Mouse (Mus musculus) intestine, embryonic 14.5 days (tissue): ENCODE measurements around the gene Tpcn1. TPM values are rescaled to one million over a fixed set of nuclear protein-coding genes. Genes with fewer than 3 reads are reported as not detected.
A peak's percentile ranks its signal among the peaks of the same experiment; 100 is the strongest.

ENCODE experiments used
- ATAC-seq: fragments of 200-750 bp; cut with Nextera tagmentation; replicated peaks from 2 replicates; pipeline ENCODE4 v1.8.0; 2017; ENCODE audit warnings: low read depth, moderate number of reproducible peaks, moderate TSS enrichment, moderate library complexity; ENCODE audit not compliant: low FRiP score, low TSS enrichment
- DNase-seq: peaks from one replicate; pipeline ENCODE4 v3.0.0-alpha.2; 2018; ENCODE audit warnings: low spot score
- H3K27ac ChIP-seq: fragments of 300-500 bp; sonication (generic); 2 replicates; pipeline ENCODE4 v1.5.1; 2014; ENCODE audit warnings: low read depth, mild to moderate bottlenecking, control low read depth
- H3K27me3 ChIP-seq: fragments of 300-500 bp; sonication (generic); replicated peaks from 2 replicates; pipeline ENCODE4 v1.6.1; 2014; ENCODE audit warnings: low read length, control low read depth; ENCODE audit not compliant: control insufficient read depth, insufficient read depth
- H3K36me3 ChIP-seq: fragments of 300-500 bp; sonication (generic); 2 replicates; pipeline ENCODE4 v1.6.1; 2014; ENCODE audit warnings: low read length, control low read depth; ENCODE audit not compliant: control insufficient read depth, insufficient read depth
- H3K4me1 ChIP-seq: fragments of 300-500 bp; sonication (generic); replicated peaks from 2 replicates; pipeline ENCODE4 v1.6.1; 2014; ENCODE audit warnings: low read length, control low read depth, mixed read lengths; ENCODE audit not compliant: control insufficient read depth, insufficient read depth
- H3K4me2 ChIP-seq: fragments of 300-500 bp; sonication (generic); 2 replicates; pipeline ENCODE4 v1.6.1; 2014; ENCODE audit warnings: low read length
- H3K4me3 ChIP-seq: fragments of 300-500 bp; sonication (generic); 2 replicates; pipeline ENCODE4 v1.5.1; 2014; ENCODE audit warnings: low read depth, low read length, control low read depth, mixed read lengths
- H3K9ac ChIP-seq: fragments of 300-500 bp; sonication (generic); 2 replicates; pipeline ENCODE4 v1.6.1; 2014; ENCODE audit warnings: mild to moderate bottlenecking, low read length
- H3K9me3 ChIP-seq: fragments of 300-500 bp; sonication (generic); 2 replicates; pipeline ENCODE4 v1.6.1; 2016; ENCODE audit warnings: low read length, control low read depth; ENCODE audit not compliant: control insufficient read depth
- WGBS: fragments of 180-500 bp; shearing (Covaris S2); extraction: QIAGEN DNeasy Blood & Tissue Kit; methylation state at CpG from one replicate; pipeline ENCODE4 v1.1.7; 2014; 5-methylcytosine and 5-hydroxymethylcytosine counted together
- polyA plus RNA-seq: library from polyadenylated mRNA; unstranded; fragments of >200 nt; fragmentation: Nextera tagmentation; extraction: Ambion mirVana; gene quantifications from 2 replicates; pipeline ENCODE4 v1.2.1, GENCODE M21; 2014

Tpcn1 gene
- polyA plus RNA-seq, 1 experiment from 2014 or later = 23.6 TPM

DNA sequence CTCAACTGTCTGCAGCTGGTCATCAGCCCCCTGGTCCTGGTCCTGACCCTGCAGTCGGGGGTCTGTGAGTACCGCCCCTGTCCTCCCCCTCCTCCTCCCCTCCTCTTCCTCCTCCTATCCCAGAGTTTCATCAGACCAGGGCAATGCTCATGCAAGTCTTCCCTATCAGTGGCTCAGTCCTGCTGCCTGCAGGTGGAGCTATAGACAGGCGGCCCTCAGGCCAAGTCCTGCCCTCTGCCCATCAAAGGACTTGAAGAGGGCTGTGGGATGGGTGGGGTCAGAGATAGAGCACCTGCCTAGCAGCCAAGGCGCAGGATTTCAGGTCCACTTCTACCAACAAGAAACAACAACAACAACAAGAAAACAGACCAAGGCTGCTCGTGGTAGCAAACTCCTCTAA, 62.7 kb downstream of the Tpcn1 start:
- Histone ChIP-seq H3K36me3 (peaks cover 18% of the 10 kb centered on the region), H3K9ac (no peak overlapping the region), H3K27me3 (no peaks in the 10 kb centered on the region), H3K27ac (no peak overlapping the region), H3K4me2 (no peak overlapping the region), H3K4me1 (no peaks in the 10 kb centered on the region), H3K4me3 (no peak overlapping the region), H3K9me3 (no peaks in the 10 kb centered on the region)
- 34% methylated on average over 5 of the region's 5 CpGs for WGBS
- ATAC-seq (no peak), DNase-seq (no peak)

DNA sequence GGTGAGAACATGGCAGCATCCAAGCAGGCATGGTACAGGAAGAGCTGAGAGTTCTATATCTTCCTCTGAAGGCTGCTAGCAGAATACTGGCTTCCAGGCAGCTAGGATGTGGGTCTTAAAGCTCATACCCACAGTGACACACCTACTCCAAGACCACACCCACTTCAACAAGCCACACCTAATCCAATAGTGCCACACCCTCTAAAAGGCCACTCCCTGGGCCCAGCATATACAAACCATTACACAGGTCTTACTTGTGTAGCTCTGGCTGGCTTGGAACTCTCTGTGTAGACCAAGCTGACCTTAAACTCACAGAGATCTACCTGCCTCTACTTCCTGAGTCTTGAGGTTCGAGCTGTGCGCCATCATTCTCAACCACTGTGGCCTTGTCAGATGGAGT, 63.7 kb downstream of the Tpcn1 start:
- H3K4me1 ChIP-seq = no peaks in the 10 kb centered on the region
- H3K27ac ChIP-seq = no peak overlapping the region
- no peaks in the 10 kb centered on the region for H3K27me3 ChIP-seq
- peaks cover 18% of the 10 kb centered on the region for H3K36me3 ChIP-seq
- DNase-seq (no peak), ATAC-seq (no peak)
- no peak overlapping the region for H3K4me2 ChIP-seq
- no peaks in the 10 kb centered on the region for H3K9me3 ChIP-seq
- H3K4me3 ChIP-seq = no peak overlapping the region
- 94% methylated on average over 2 of the region's 2 CpGs for WGBS
- H3K9ac ChIP-seq = no peak overlapping the region

DNA sequence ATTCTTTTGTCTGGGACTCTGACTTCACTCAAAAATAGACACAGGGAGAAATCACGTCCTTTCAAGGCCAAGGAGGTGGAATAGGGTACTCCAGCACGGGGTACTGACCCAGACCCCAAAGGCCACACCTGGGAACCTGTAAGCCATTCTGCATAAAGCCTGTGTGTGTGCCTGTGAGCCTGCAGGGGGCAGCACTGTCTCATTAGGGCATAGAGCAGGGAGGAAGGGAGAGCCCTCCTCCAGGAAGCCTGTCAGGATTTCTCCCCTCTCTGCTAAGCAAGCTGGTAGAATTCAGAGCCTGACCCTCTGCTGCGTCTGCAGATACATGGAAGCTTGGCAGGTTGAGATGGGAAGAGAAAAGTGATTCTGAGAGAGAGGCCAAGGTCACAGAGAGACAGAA, 65.8 kb downstream of the Tpcn1 start:
- no peak overlapping the region for H3K9ac ChIP-seq
- H3K4me2 ChIP-seq = no peak overlapping the region
- H3K4me1 ChIP-seq = no peaks in the 10 kb centered on the region
- peaks cover 15% of the 10 kb centered on the region for H3K36me3 ChIP-seq
- no peak for DNase-seq
- ATAC-seq = no peak
- H3K27ac ChIP-seq = no peak overlapping the region
- H3K27me3 ChIP-seq = no peaks in the 10 kb centered on the region
- WGBS = 83% methylated on average over 3 of the region's 3 CpGs
- no peaks in the 10 kb centered on the region for H3K9me3 ChIP-seq
- no peak overlapping the region for H3K4me3 ChIP-seq

DNA sequence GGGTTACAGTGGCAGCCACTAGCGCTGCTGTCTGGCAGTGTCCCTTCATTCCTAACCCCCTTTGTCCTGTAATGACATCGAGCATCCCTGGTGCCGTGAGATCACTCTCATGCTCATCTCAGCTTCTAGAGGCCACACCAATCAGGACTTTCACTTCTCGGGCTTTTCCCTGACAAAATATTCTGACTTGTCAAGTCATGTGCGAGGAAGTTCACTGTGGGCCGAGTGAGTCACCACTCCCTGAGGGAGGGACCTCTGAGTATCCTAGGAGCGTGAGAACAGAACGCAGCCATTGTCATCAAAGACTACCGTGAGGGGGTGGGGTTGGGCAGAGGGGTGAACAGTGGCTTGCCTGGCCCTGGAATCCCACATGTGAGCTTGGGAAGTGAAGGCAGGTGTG, 70.9 kb downstream of the Tpcn1 start:
- H3K4me3 ChIP-seq = no peak overlapping the region
- H3K4me1 ChIP-seq = peaks cover 25% of the 10 kb centered on the region
- no peak overlapping the region for H3K4me2 ChIP-seq
- H3K36me3 ChIP-seq = peaks cover 12% of the 10 kb centered on the region
- ATAC-seq = no peak
- H3K27me3 ChIP-seq = no peaks in the 10 kb centered on the region
- H3K27ac ChIP-seq = no peak overlapping the region
- WGBS = 66% methylated on average over 9 of the region's 9 CpGs
- DNase-seq = no peak
- no peaks in the 10 kb centered on the region for H3K9me3 ChIP-seq
- H3K9ac ChIP-seq = no peak overlapping the region

DNA sequence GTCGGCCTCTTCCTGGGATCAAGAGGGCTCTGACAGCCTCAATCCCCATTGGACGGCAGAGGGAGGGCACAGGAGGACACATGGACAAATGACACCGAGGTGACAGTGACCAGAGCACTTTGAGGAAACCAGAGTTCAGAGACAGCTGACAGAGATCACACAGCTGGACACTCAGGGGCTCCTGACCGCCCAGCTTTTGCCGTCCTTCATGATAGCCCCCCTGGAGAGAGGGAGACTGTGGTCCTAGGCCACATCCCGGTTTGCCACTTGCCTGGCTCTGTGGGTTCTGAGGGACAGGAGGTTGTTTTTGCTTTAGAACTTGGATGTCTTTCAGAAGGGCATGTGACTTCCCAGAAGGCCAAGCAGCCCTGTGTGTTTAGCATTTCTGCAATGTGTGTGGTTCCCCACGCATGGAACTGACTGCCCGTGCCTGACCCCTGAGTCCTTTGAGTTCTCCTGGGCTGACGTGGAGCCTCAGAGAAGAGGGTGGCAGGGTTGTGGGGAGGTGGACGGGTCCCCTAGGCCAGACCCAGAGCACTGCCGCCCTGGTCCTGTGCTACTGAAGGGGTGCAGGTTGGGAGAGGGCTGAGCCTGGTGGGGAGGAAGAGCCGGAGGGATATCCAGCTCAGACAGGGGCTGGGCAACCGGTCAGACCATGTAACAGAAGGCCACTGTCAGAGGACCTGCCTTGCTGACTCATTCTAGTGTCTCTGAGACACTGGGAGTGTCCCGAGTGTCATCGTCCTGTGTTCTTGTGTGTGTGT, 72.1 kb downstream of the Tpcn1 start:
- no peaks in the 10 kb centered on the region for H3K9me3 ChIP-seq
- no peak overlapping the region for H3K4me3 ChIP-seq
- 39% methylated on average over 15 of the region's 15 CpGs for WGBS
- no peak for DNase-seq
- no peak for ATAC-seq
- H3K9ac ChIP-seq = no peak overlapping the region
- H3K27ac ChIP-seq = no peak overlapping the region
- no peak overlapping the region for H3K4me2 ChIP-seq
- peaks cover 2% of the 10 kb centered on the region for H3K36me3 ChIP-seq
- H3K27me3 ChIP-seq = no peaks in the 10 kb centered on the region
- peaks cover 31% of the 10 kb centered on the region for H3K4me1 ChIP-seq

DNA sequence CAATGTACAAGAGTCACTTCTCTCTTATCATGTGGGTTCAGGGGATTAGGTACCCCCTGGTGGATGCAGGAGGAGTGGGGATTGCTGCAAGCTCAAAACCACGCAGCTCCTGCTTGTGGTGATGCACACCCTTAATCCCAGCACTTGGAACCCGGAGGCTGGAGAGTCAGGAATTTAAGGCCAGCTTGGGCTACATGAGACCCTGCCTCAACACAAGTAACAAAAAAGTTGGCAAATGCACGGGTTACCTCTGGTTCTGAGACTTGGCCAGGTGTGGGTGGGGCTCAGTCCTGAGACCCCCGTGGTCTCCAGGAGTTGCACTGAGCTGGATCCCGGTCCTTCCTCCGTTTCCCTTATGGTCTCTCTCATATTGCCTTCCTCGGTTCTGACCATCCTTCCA, 73.0 kb downstream of the Tpcn1 start:
- H3K36me3 ChIP-seq = no peaks in the 10 kb centered on the region
- no peak overlapping the region for H3K4me3 ChIP-seq
- no peaks in the 10 kb centered on the region for H3K27me3 ChIP-seq
- DNase-seq = no peak
- H3K9ac ChIP-seq = no peak overlapping the region
- H3K4me2 ChIP-seq = no peak overlapping the region
- ATAC-seq = no peak
- H3K9me3 ChIP-seq = no peaks in the 10 kb centered on the region
- peaks cover 32% of the 10 kb centered on the region for H3K4me1 ChIP-seq
- H3K27ac ChIP-seq = peak overlapping the region; percentile 52
- 71% methylated on average over 7 of the region's 7 CpGs for WGBS

DNA sequence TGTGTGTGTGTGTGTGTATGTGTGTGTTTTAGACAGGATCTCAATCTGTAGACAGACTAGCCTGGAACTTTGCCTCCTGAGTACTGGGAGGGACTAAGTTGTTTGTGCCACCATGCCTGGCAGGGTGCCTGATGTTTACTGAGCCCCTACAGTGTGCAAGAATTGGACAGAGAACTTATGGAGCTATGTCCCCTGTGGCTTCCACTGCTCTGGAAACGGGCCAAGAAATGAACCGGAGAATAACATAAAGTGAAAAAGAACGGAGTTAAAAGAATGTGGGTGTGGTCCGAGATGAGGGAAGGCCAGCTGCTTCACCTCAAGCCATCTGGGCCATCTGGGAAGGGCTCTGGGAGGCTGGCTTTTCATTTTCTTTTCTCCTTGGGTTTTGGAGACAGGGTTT, 73.7 kb downstream of the Tpcn1 start:
- peak overlapping the region; percentile 52 for H3K27ac ChIP-seq
- H3K4me3 ChIP-seq = no peak overlapping the region
- H3K9me3 ChIP-seq = no peaks in the 10 kb centered on the region
- peaks cover 32% of the 10 kb centered on the region for H3K4me1 ChIP-seq
- WGBS = 8% methylated on average over 4 of the region's 4 CpGs
- H3K27me3 ChIP-seq = no peaks in the 10 kb centered on the region
- ATAC-seq (no peak), DNase-seq (no peak)
- no peaks in the 10 kb centered on the region for H3K36me3 ChIP-seq
- no peak overlapping the region for H3K9ac ChIP-seq
- 0 out of 2 replicates have a peak overlapping the region, but pooled peaks have one; percentile 2 for H3K4me2 ChIP-seq

DNA sequence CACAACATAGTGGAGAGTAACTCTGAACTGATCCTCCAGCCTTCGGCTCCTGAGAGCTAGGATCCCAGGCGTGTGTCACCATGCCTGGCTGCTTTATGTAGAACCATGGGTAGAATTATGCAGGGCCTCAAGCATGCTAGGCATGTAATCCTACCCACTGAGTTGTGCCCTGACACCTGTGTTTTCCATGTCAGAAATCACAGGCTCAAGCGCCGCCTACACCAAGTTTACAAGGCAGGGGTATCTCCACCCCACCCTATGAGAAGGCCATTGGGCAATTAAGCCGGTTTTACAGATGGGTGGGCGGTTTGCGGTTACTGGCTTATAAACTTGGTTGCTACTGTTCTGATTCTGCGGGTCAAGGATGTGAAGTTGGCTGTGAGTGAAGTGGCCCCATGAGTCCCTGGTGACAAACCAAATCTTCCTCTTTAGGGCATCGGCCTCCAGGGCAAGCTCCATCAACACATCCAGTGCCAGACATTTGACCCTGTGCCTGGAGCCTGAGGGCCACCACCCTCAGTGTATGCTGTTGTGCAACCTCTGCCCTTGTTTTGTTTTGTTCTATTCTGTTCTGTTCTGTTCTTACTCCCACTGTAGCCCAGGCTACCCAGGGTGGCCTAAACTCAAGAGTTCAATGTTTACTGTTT, 74.3 kb downstream of the Tpcn1 start:
- no peak for ATAC-seq

More for the DNA sequence above, 74.3 kb downstream of the Tpcn1 start:
- Histone ChIP-seq H3K4me3 (no peak overlapping the region), H3K27me3 (no peaks in the 10 kb centered on the region), H3K9ac (no peak overlapping the region), H3K4me1 (peaks cover 32% of the 10 kb centered on the region), H3K9me3 (no peaks in the 10 kb centered on the region), H3K36me3 (no peaks in the 10 kb centered on the region), H3K4me2 (no peak overlapping the region), H3K27ac (no peak overlapping the region)
- no peak for DNase-seq
- 86% methylated on average over 9 of the region's 9 CpGs for WGBS
